Mouse (Mus musculus): ENCODE measurements around the gene Mark3.
A peak's percentile ranks its signal among the peaks of the same experiment; 100 is the strongest.

DNA sequence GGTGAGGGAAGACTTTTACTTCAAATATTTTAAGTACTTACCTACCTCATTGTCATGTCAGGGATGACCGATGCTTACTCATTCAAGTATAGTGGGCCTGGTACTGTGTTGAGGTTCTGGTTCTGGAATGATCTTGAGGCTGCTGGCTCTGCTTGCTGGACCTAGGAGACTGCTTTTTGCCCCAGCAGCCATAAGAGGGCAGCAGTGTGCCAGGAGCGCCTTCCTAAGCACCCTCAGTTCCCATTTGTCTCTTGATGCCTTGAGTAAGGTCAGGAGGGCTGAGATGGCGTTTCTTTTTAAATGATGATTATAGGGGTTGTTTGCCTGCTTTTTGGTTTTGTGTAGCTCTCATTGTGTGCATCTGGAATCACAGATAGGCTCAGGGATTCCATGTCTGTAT, 79.1 kb downstream of the Mark3 start:
- TF ChIP-seq EP300 (IDR thresholded peaks at IDR 0.05; ENCODE audit: insufficient read depth, low read depth, low read length): peak; percentile 80
- TF ChIP-seq CTCF (IDR thresholded peaks at IDR 0.05): no peak; the same call in 1 of the 2 replicates
- TF ChIP-seq POLR2A (IDR thresholded peaks at IDR 0.05; ENCODE audit: insufficient read depth, low read depth, low read length): no peak

All from heart, adult 2 months (tissue).